Mouse (Mus musculus): ENCODE measurements around the gene Anxa4. TPM values are rescaled to one million over a fixed set of nuclear protein-coding genes. Genes with fewer than 3 reads are reported as not detected.

The Anxa4 gene
- polyA plus RNA-seq, 1 experiment = 8.1 TPM

GRCm38 (mm10) chr6:86815436-86815835, 22.1 kb upstream of the Anxa4 start:
- H3K4me3 ChIP-seq (replicated peaks; ENCODE audit: insufficient read depth, low read depth, low read length) = no peak overlapping the region
- 36% methylated on average over 7 of the region's 7 CpGs for WGBS
- H3K27ac ChIP-seq (ENCODE audit: insufficient read depth, low read length) = no peak overlapping the region; the same call in 1 of the 2 replicates
- peaks cover 6% of the 10 kb centered on the region for H3K4me1 ChIP-seq (ENCODE audit: control insufficient read depth, insufficient read depth, low read length)
- no peaks in the 10 kb centered on the region for H3K27me3 ChIP-seq (ENCODE audit: control insufficient read depth, insufficient read depth, low read length)
- no peak for TF ChIP-seq CTCF (IDR thresholded peaks at IDR 0.05; ENCODE audit: borderline replicate concordance, insufficient read depth, low read depth, low read length)
- no peak for TF ChIP-seq POLR2A (IDR thresholded peaks at IDR 0.05; ENCODE audit: borderline replicate concordance, insufficient read depth, low read length)
- DNase-seq = no peak

- no peaks in the 10 kb centered on the region for H3K27me3 ChIP-seq (ENCODE audit: control insufficient read depth, insufficient read depth, low read length)
- H3K4me1 ChIP-seq (ENCODE audit: control insufficient read depth, insufficient read depth, low read length) = peaks cover 6% of the 10 kb centered on the region
- no peak overlapping the region for H3K4me3 ChIP-seq (replicated peaks; ENCODE audit: insufficient read depth, low read depth, low read length)
- TF ChIP-seq CTCF (IDR thresholded peaks at IDR 0.05; ENCODE audit: borderline replicate concordance, insufficient read depth, low read depth, low read length) = no peak
- TF ChIP-seq POLR2A (IDR thresholded peaks at IDR 0.05; ENCODE audit: borderline replicate concordance, insufficient read depth, low read length) = no peak
- peak; percentile 45 to 65 for DNase-seq
- 10% methylated on average over 3 of the region's 3 CpGs for WGBS
- H3K27ac ChIP-seq (ENCODE audit: insufficient read depth, low read length) = peak overlapping the region; percentile 11; the same call in 1 of the 2 replicates
Observed at GRCm38 (mm10) chr6:86814926-86815325, 21.5 kb upstream of the Anxa4 start.

DNA sequence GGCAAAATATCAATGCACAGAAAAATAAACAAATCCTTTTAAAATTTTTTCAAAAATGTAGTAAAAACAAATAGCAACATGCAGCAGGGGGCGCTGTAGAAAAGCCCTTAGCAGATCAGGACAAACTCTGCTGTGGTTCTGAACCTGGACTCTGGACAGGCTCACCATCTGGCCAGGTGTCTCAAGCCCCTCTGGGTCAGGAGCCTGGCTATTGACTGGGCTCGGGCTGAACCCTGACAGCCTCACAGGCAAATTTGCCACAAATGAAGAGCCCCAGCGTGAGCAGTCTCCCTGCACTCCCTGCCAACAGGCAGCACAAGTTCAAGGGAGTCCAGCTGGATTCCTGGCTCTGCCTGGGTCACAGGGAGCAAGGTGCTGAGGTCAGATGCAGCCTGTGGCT, 20.0 kb upstream of the Anxa4 start:
- 21% methylated on average over 3 of the region's 3 CpGs for WGBS
- Histone ChIP-seq H3K4me1 (ENCODE audit: control insufficient read depth, insufficient read depth, low read length) (peaks cover 6% of the 10 kb centered on the region), H3K27me3 (ENCODE audit: control insufficient read depth, insufficient read depth, low read length) (no peaks in the 10 kb centered on the region), H3K27ac (ENCODE audit: insufficient read depth, low read length) (no peak overlapping the region), H3K4me3 (replicated peaks; ENCODE audit: insufficient read depth, low read depth, low read length) (no peak overlapping the region)
- DNase-seq = peak; percentile 45 to 61
- TF ChIP-seq CTCF (IDR thresholded peaks at IDR 0.05; ENCODE audit: borderline replicate concordance, insufficient read depth, low read depth, low read length) (peak; percentile 48; the same call in 1 of the 2 replicates), POLR2A (IDR thresholded peaks at IDR 0.05; ENCODE audit: borderline replicate concordance, insufficient read depth, low read length) (no peak)

DNA sequence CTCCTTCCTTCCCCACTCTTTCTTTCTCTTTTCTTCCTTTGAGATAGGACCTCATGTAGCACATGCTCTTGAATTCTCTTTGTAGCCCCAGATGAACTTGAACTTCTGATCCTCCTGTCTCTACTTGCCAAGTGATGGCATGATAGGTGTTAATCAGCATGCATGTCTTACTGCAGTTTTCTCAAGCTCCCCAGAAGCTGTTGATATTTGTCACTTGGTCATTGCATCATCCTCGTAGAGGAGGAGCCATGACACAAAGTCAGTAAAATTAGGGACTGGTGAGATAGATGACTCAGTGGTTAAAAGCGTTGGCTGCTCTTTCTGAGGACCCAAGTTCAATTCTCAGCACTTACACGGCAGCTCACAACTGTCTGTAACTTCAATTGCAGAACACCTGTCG, 19.5 kb upstream of the Anxa4 start:
- Histone ChIP-seq H3K27ac (ENCODE audit: insufficient read depth, low read length) (no peak overlapping the region), H3K27me3 (ENCODE audit: control insufficient read depth, insufficient read depth, low read length) (no peaks in the 10 kb centered on the region), H3K4me3 (replicated peaks; ENCODE audit: insufficient read depth, low read depth, low read length) (no peak overlapping the region), H3K4me1 (ENCODE audit: control insufficient read depth, insufficient read depth, low read length) (peaks cover 6% of the 10 kb centered on the region)
- WGBS = 70% methylated on average over 4 of the region's 4 CpGs
- TF ChIP-seq CTCF (IDR thresholded peaks at IDR 0.05; ENCODE audit: borderline replicate concordance, insufficient read depth, low read depth, low read length) (no peak), POLR2A (IDR thresholded peaks at IDR 0.05; ENCODE audit: borderline replicate concordance, insufficient read depth, low read length) (no peak)
- DNase-seq = no peak

DNA sequence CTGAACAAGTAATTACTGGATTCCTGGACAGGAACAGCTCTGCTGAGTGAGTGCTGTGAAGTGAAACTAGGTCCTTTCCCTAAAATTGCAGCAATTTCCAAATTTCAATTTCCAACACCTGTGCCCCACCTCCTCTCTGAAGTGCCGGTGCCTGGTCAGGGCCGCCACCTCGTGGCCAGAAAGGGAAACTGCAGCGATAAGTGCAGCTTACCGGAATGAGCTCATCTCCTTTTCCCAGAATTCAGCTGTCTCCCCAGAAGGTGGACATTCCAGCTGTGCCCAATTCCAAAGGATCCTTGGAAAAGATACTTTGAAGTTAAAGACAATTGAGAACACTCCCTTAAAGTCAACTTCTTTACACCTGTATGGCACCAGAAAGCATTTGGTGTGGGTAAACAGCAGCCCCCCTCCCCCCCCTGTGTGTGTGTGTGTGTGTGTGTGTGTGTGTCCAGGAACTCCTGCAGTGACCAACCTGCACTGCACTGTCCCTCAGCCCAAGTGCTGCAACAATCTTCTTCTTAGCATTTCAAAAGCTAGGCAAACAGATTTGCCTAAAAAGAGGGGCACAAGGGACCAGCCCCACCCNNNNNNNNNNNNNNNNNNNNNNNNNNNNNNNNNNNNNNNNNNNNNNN, 13.2 kb upstream of the Anxa4 start:
- no peak overlapping the region for H3K27ac ChIP-seq (ENCODE audit: insufficient read depth, low read length)
- WGBS = under 1% methylated on average over 5 of the region's 5 CpGs
- no peak for TF ChIP-seq POLR2A (IDR thresholded peaks at IDR 0.05; ENCODE audit: borderline replicate concordance, insufficient read depth, low read length)
- peak; percentile 97 for TF ChIP-seq CTCF (IDR thresholded peaks at IDR 0.05; ENCODE audit: borderline replicate concordance, insufficient read depth, low read depth, low read length)

DNA sequence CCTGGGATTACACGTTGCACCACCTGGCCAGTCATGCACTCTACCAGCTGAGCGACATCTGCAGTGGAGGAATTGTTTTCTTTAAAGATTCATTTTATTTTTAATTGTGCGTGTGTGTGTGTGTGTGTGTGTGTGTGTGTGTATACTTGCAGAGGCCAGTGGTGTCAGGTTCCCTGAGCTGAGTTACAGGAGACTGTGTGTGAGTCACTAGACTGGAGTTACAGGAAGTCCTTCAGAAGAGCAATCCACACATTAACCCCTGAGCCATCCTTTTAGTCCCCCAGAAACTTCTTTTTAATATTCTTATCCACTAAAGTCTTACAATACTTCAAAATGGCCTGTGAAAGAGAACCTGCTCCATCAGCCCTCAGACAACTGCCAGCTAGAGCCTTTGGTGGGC, 11.3 kb upstream of the Anxa4 start:
- DNase-seq = no peak

More for the DNA sequence above, 13.2 kb upstream of the Anxa4 start:
- Histone ChIP-seq H3K4me3 (replicated peaks; ENCODE audit: insufficient read depth, low read depth, low read length) (no peak overlapping the region), H3K27me3 (ENCODE audit: control insufficient read depth, insufficient read depth, low read length) (no peaks in the 10 kb centered on the region), H3K4me1 (ENCODE audit: control insufficient read depth, insufficient read depth, low read length) (no peaks in the 10 kb centered on the region)
- peak; percentile 77 to 84 for DNase-seq

DNA sequence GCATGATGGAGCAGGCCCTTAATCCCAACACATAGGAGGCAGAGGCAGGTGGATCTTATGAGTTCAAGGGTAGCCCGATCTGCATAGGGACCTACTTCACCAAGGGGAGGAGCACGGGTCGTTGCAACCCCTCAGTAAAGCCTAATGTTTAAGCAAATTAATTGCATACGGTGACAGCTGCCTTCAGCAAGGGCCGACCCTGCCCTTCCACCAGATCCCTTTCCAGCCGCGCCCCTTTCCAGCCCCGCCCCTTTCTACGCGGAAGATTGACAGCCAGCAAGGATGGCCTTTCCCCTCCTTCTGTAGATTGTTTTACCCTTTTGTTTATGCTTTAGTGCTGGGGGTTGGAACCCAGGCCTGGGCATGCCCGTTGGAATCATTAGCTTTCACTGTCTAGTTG, 8.0 kb upstream of the Anxa4 start:
- no peak overlapping the region for H3K27ac ChIP-seq (ENCODE audit: insufficient read depth, low read length)
- no peak for TF ChIP-seq CTCF (IDR thresholded peaks at IDR 0.05; ENCODE audit: borderline replicate concordance, insufficient read depth, low read depth, low read length)
- no peak for TF ChIP-seq POLR2A (IDR thresholded peaks at IDR 0.05; ENCODE audit: borderline replicate concordance, insufficient read depth, low read length)
- no peaks in the 10 kb centered on the region for H3K27me3 ChIP-seq (ENCODE audit: control insufficient read depth, insufficient read depth, low read length)
- no peaks in the 10 kb centered on the region for H3K4me1 ChIP-seq (ENCODE audit: control insufficient read depth, insufficient read depth, low read length)
- 56% methylated on average over 11 of the region's 11 CpGs for WGBS
- DNase-seq = no peak
- H3K4me3 ChIP-seq (replicated peaks; ENCODE audit: insufficient read depth, low read depth, low read length) = no peak overlapping the region

More for the DNA sequence above, 11.3 kb upstream of the Anxa4 start:
- no peak overlapping the region for H3K27ac ChIP-seq (ENCODE audit: insufficient read depth, low read length)
- TF ChIP-seq POLR2A (IDR thresholded peaks at IDR 0.05; ENCODE audit: borderline replicate concordance, insufficient read depth, low read length) (no peak), CTCF (IDR thresholded peaks at IDR 0.05; ENCODE audit: borderline replicate concordance, insufficient read depth, low read depth, low read length) (no peak)
- 84% methylated on average over 3 of the region's 3 CpGs for WGBS
- H3K27me3 ChIP-seq (ENCODE audit: control insufficient read depth, insufficient read depth, low read length) = no peaks in the 10 kb centered on the region
- H3K4me3 ChIP-seq (replicated peaks; ENCODE audit: insufficient read depth, low read depth, low read length) = no peak overlapping the region
- H3K4me1 ChIP-seq (ENCODE audit: control insufficient read depth, insufficient read depth, low read length) = no peaks in the 10 kb centered on the region

GRCm38 (mm10) chr6:86800467-86800866, 7.1 kb upstream of the Anxa4 start:
- Histone ChIP-seq H3K4me3 (replicated peaks; ENCODE audit: insufficient read depth, low read depth, low read length) (no peak overlapping the region), H3K27ac (ENCODE audit: insufficient read depth, low read length) (no peak overlapping the region), H3K27me3 (ENCODE audit: control insufficient read depth, insufficient read depth, low read length) (no peaks in the 10 kb centered on the region), H3K4me1 (ENCODE audit: control insufficient read depth, insufficient read depth, low read length) (no peaks in the 10 kb centered on the region)
- no peak for TF ChIP-seq CTCF (IDR thresholded peaks at IDR 0.05; ENCODE audit: borderline replicate concordance, insufficient read depth, low read depth, low read length)
- TF ChIP-seq POLR2A (IDR thresholded peaks at IDR 0.05; ENCODE audit: borderline replicate concordance, insufficient read depth, low read length) = no peak
- 56% methylated on average over 3 of the region's 3 CpGs for WGBS
- no peak for DNase-seq

Data from cerebellum, adult 2 months (tissue).